In genomic region chr8:115089744-115090143, GRCm38 (mm10) we compare ENCODE assay signal across 17 mouse cellular contexts.
DNase-seq lines count a peak whose midpoint lies in the region; ATAC-seq lines count a peak whose summit lies in the region.
"Had no signal": no experiment of that assay in that cellular context is flagged by ENCODE, and none has a peak within 500 bp of the region (broad histone marks: within the 10 kb centered on the region; RNA-seq: fewer than 3 reads in every experiment).

No protein-coding gene starts in this region.

- peaks cover 10% of the 10 kb centered on the region for H3K4me1 ChIP-seq in heart, embryonic 12.5 days (replicated peaks)
- no peaks in the 10 kb centered on the region for H3K4me1 ChIP-seq in lung, embryonic 15.5 days
- H3K4me1 ChIP-seq in limb, embryonic 10.5 days = no peaks in the 10 kb centered on the region
- no peaks in the 10 kb centered on the region for H3K4me1 ChIP-seq in kidney, embryonic 16.5 days (ENCODE audit: insufficient read depth, low read length)

- intact Hi-C loops in heart, postnatal 14 days (cut with DNase I) = no loop called here

- peak; percentile 53; the same call in 1 of the 2 replicates for ATAC-seq in heart, embryonic 12.5 days (ENCODE audit: insufficient number of reproducible peaks, low FRiP score)
- peak; percentile 64 for ATAC-seq in lung, embryonic 15.5 days (ENCODE audit: borderline replicate concordance, extremely low read depth, low FRiP score, low TSS enrichment)
- ATAC-seq in kidney, embryonic 16.5 days (ENCODE audit: low FRiP score, low TSS enrichment) = no peak
- ATAC-seq: hindbrain, postnatal 0 days had no signal

- H3K27me3 ChIP-seq in heart, embryonic 12.5 days (replicated peaks) = no peaks in the 10 kb centered on the region
- H3K27me3 ChIP-seq in lung, embryonic 15.5 days = no peaks in the 10 kb centered on the region
- peaks cover 11% of the 10 kb centered on the region for H3K27me3 ChIP-seq in limb, embryonic 10.5 days (ENCODE audit: low read depth, poor library complexity, severe bottlenecking)
- H3K27me3 ChIP-seq in kidney, embryonic 16.5 days (ENCODE audit: insufficient read depth, low read length) = no peaks in the 10 kb centered on the region

- no peak overlapping the region for H3K4me2 ChIP-seq in heart, embryonic 12.5 days
- H3K4me2 ChIP-seq in lung, embryonic 15.5 days = no peak overlapping the region
- no peak overlapping the region for H3K4me2 ChIP-seq in kidney, embryonic 16.5 days (replicated peaks; ENCODE audit: low read depth, low read length)
- H3K4me2 ChIP-seq: heart, embryonic 11.5 days; limb, embryonic 12.5 days had no signal

- no peak overlapping the region for H3K27ac ChIP-seq in heart, embryonic 12.5 days (ENCODE audit: poor library complexity, severe bottlenecking)
- H3K27ac ChIP-seq in lung, embryonic 15.5 days = no peak overlapping the region
- no peak overlapping the region for H3K27ac ChIP-seq in limb, embryonic 10.5 days
- H3K27ac ChIP-seq in kidney, embryonic 16.5 days (ENCODE audit: low read length) = no peak overlapping the region
- H3K27ac ChIP-seq: hindbrain, postnatal 0 days; layer of hippocampus, adult 2 months; left cerebral cortex, adult 2 months; limb, embryonic 12.5 days had no signal

- WGBS in heart, embryonic 12.5 days = 37% methylated on average over 7 of the region's 7 CpGs
- 23% methylated on average over 7 of the region's 7 CpGs for WGBS in lung, embryonic 15.5 days
- 86% methylated on average over 7 of the region's 7 CpGs for WGBS in limb, embryonic 10.5 days
- WGBS in kidney, embryonic 16.5 days = 53% methylated on average over 7 of the region's 7 CpGs

- H3K9me3 ChIP-seq in heart, embryonic 12.5 days (replicated peaks) = peaks cover 7% of the 10 kb centered on the region
- no peaks in the 10 kb centered on the region for H3K9me3 ChIP-seq in lung, embryonic 15.5 days
- no peaks in the 10 kb centered on the region for H3K9me3 ChIP-seq in limb, embryonic 10.5 days (replicated peaks)
- no peaks in the 10 kb centered on the region; the same call in 1 of the 2 replicates for H3K9me3 ChIP-seq in kidney, embryonic 16.5 days (ENCODE audit: low read length)
- H3K9me3 ChIP-seq: limb, embryonic 12.5 days had no signal

- no peak for DNase-seq in heart, postnatal 14 days
- DNase-seq in lung, adult 18-20 months = no peak
- DNase-seq in lung, postnatal 10 days = peak; percentile 43
- no peak for DNase-seq in limb, embryonic 10.5 days (ENCODE audit: low spot score)
- no peak for DNase-seq in right cerebral cortex, adult 18-20 months
- DNase-seq: adrenal gland, postnatal 36 days; cerebellum, adult 9-11 months; gastrocnemius, postnatal 10 days; spleen, adult 18-20 months had no signal

- H3K9ac ChIP-seq in heart, embryonic 12.5 days = no peak overlapping the region
- no peak overlapping the region for H3K9ac ChIP-seq in lung, embryonic 15.5 days
- no peak overlapping the region for H3K9ac ChIP-seq in kidney, embryonic 16.5 days (replicated peaks; ENCODE audit: low read length)
- H3K9ac ChIP-seq: limb, embryonic 12.5 days had no signal

- no peak overlapping the region for H3K4me3 ChIP-seq in heart, embryonic 12.5 days
- H3K4me3 ChIP-seq in lung, embryonic 15.5 days = no peak overlapping the region
- no peak overlapping the region for H3K4me3 ChIP-seq in limb, embryonic 10.5 days
- H3K4me3 ChIP-seq in kidney, embryonic 16.5 days (ENCODE audit: low read length) = no peak overlapping the region
- H3K4me3 ChIP-seq: layer of hippocampus, adult 2 months; left cerebral cortex, adult 2 months; limb, embryonic 12.5 days had no signal

- no peaks in the 10 kb centered on the region for H3K36me3 ChIP-seq in heart, embryonic 12.5 days
- H3K36me3 ChIP-seq in lung, embryonic 15.5 days = no peaks in the 10 kb centered on the region
- no peaks in the 10 kb centered on the region for H3K36me3 ChIP-seq in limb, embryonic 10.5 days
- H3K36me3 ChIP-seq in kidney, embryonic 16.5 days (ENCODE audit: insufficient read depth, low read length) = no peaks in the 10 kb centered on the region
- H3K36me3 ChIP-seq: limb, embryonic 12.5 days had no signal
